9 mouse cellular contexts compared by ENCODE assay signal in genomic region chr19:5093481-5094242, GRCm38 (mm10). TPM values are rescaled to one million over a fixed set of nuclear protein-coding genes. Genes with fewer than 3 reads are reported as not detected.
DNase-seq lines count a peak whose midpoint lies in the region; ATAC-seq lines count a peak whose summit lies in the region.
"Had no signal": no experiment of that assay in that cellular context is flagged by ENCODE, and none has a peak within 500 bp of the region (broad histone marks: within the 10 kb centered on the region; RNA-seq: fewer than 3 reads in every experiment).

No protein-coding gene starts in this region.

- 79% methylated on average over 12 of the region's 12 CpGs for WGBS in neural tube, embryonic 11.5 days
- WGBS in limb, embryonic 13.5 days: 75% methylated on average over 12 of the region's 12 CpGs

- no peaks in the 10 kb centered on the region for H3K27me3 ChIP-seq in neural tube, embryonic 11.5 days (ENCODE audit: control insufficient read depth, insufficient read depth, low read length)
- no peaks in the 10 kb centered on the region for H3K27me3 ChIP-seq in limb, embryonic 13.5 days

- DNase-seq in heart, adult 11 months: peak; percentile 94
- no peak for DNase-seq in heart, adult 8-10 months (ENCODE audit: low spot score)
- no peak for DNase-seq in neural tube, embryonic 11.5 days (ENCODE audit: low spot score)
- DNase-seq in neural tube, embryonic 10.5 days (ENCODE audit: extremely low spot score, low spot score): no peak
- DNase-seq in adrenal gland, postnatal 4 days (ENCODE audit: low spot score in 2 of 2): no peak
- no peak for DNase-seq in adrenal gland, adult 8-10 months
- no peak for DNase-seq in urinary bladder, adult 18-20 months (ENCODE audit: low spot score in 2 of 2)

- no peak overlapping the region; the same call in 1 of the 2 replicates for H3K4me3 ChIP-seq in neural tube, embryonic 11.5 days (ENCODE audit: low read depth, low read length)
- no peak overlapping the region for H3K4me3 ChIP-seq in limb, embryonic 13.5 days
- H3K4me3 ChIP-seq: myocyte had no signal

- ATAC-seq in neural tube, embryonic 11.5 days (ENCODE audit: insufficient read depth, low FRiP score, low TSS enrichment): 0 out of 2 replicates have a peak, but pooled peaks have one; percentile 3
- no peak for ATAC-seq in limb, embryonic 13.5 days (ENCODE audit: low FRiP score, low read depth)

- H3K4me2 ChIP-seq in neural tube, embryonic 11.5 days (ENCODE audit: low read depth): no peak overlapping the region
- H3K4me2 ChIP-seq in limb, embryonic 13.5 days (replicated peaks): peak overlapping the region; percentile 47

- H3K9me3 ChIP-seq in neural tube, embryonic 11.5 days (ENCODE audit: control insufficient read depth, low read length): no peaks in the 10 kb centered on the region
- H3K9me3 ChIP-seq in limb, embryonic 13.5 days: no peaks in the 10 kb centered on the region

- peaks cover 4% of the 10 kb centered on the region for H3K36me3 ChIP-seq in neural tube, embryonic 11.5 days (ENCODE audit: control insufficient read depth, insufficient read depth, low read length)
- H3K36me3 ChIP-seq in limb, embryonic 13.5 days: peaks cover 42% of the 10 kb centered on the region

- no peak overlapping the region for H3K27ac ChIP-seq in neural tube, embryonic 11.5 days (ENCODE audit: low read depth, low read length)
- no peak overlapping the region for H3K27ac ChIP-seq in limb, embryonic 13.5 days

- peaks cover 38% of the 10 kb centered on the region for H3K4me1 ChIP-seq in neural tube, embryonic 11.5 days (ENCODE audit: control insufficient read depth, insufficient read depth, low read length)
- peaks cover 55% of the 10 kb centered on the region for H3K4me1 ChIP-seq in limb, embryonic 13.5 days

- H3K9ac ChIP-seq in neural tube, embryonic 11.5 days (ENCODE audit: low read length): no peak overlapping the region
- peak overlapping the region; percentile 50; the same call in 1 of the 2 replicates for H3K9ac ChIP-seq in limb, embryonic 13.5 days

RNA-seq across cellular contexts. Expression of gene Cnih2, which starts 4.7 kb away (rescaled TPM):
- under 1 TPM in 2 of 4 experiments, not detected in 2; 0.19 to 0.27 TPM for total RNA-seq in heart, adult 8-10 months (2022)
- polyA plus RNA-seq in neural tube, embryonic 11.5 days (2014; fragmentation: Nextera tagmentation; extraction: Ambion mirVana): 110 and 127 TPM in 2 replicates
- 34.5 and 35.2 TPM in 2 replicates for polyA plus RNA-seq in limb, embryonic 13.5 days (2015; fragmentation: Nextera tagmentation; extraction: Ambion mirVana)
- total RNA-seq in adrenal gland, postnatal 4 days (2021): 10 to 100 TPM; 11.4 to 15.2 TPM
- 1 to 10 TPM; 1.5 to 3.2 (median 2.6) TPM for total RNA-seq in adrenal gland, adult 8-10 months (2022)

RNA-seq across cellular contexts. Expression of gene Yif1a, which starts 5.3 kb away (rescaled TPM):
- total RNA-seq in heart, adult 8-10 months (2022): 100 to 1,000 TPM; 104 to 113 (median 111) TPM
- polyA plus RNA-seq in neural tube, embryonic 11.5 days (2014; fragmentation: Nextera tagmentation; extraction: Ambion mirVana): 80.4 and 88.0 TPM in 2 replicates
- polyA plus RNA-seq in limb, embryonic 13.5 days (2015; fragmentation: Nextera tagmentation; extraction: Ambion mirVana): 88.5 and 94.5 TPM in 2 replicates
- 10 to 100 TPM; 68.4 to 72.5 TPM for total RNA-seq in adrenal gland, postnatal 4 days (2021)
- total RNA-seq in adrenal gland, adult 8-10 months (2022): 10 to 100 TPM; 58.5 to 79.0 (median 62.9) TPM

RNA-seq across cellular contexts. Expression of gene Tmem151a, which starts 8.3 kb away (rescaled TPM):
- 1 to 10 TPM; 2.1 to 3.9 (median 3.2) TPM for total RNA-seq in heart, adult 8-10 months (2022)
- polyA plus RNA-seq in neural tube, embryonic 11.5 days (2014; fragmentation: Nextera tagmentation; extraction: Ambion mirVana): 1.8 and 2.0 TPM in 2 replicates
- polyA plus RNA-seq in limb, embryonic 13.5 days (2015; fragmentation: Nextera tagmentation; extraction: Ambion mirVana): 2.7 TPM in 2 replicates
- total RNA-seq in adrenal gland, postnatal 4 days (2021): 1 to 10 TPM; 3.8 to 4.9 TPM
- total RNA-seq in adrenal gland, adult 8-10 months (2022): 1 to 10 TPM; 2.1 to 2.8 (median 2.6) TPM

RNA-seq across cellular contexts. Expression of gene Rab1b, which starts 13.2 kb away (rescaled TPM):
- 100 to 1,000 TPM; 185 to 214 (median 210) TPM for total RNA-seq in heart, adult 8-10 months (2022)
- polyA plus RNA-seq in neural tube, embryonic 11.5 days (2014; fragmentation: Nextera tagmentation; extraction: Ambion mirVana): 250 and 266 TPM in 2 replicates
- 248 and 251 TPM in 2 replicates for polyA plus RNA-seq in limb, embryonic 13.5 days (2015; fragmentation: Nextera tagmentation; extraction: Ambion mirVana)
- 100 to 1,000 TPM; 168 to 173 TPM for total RNA-seq in adrenal gland, postnatal 4 days (2021)
- 100 to 1,000 TPM; 184 to 206 (median 197) TPM for total RNA-seq in adrenal gland, adult 8-10 months (2022)

RNA-seq across cellular contexts. Expression of gene Klc2, which starts 24.7 kb away (rescaled TPM):
- total RNA-seq in heart, adult 8-10 months (2022): 10 to 100 TPM; 52.1 to 60.3 (median 58.6) TPM
- 40.2 and 43.5 TPM in 2 replicates for polyA plus RNA-seq in neural tube, embryonic 11.5 days (2014; fragmentation: Nextera tagmentation; extraction: Ambion mirVana)
- 23.6 and 29.0 TPM in 2 replicates for polyA plus RNA-seq in limb, embryonic 13.5 days (2015; fragmentation: Nextera tagmentation; extraction: Ambion mirVana)
- 10 to 100 TPM; 39.5 to 45.3 TPM for total RNA-seq in adrenal gland, postnatal 4 days (2021)
- 10 to 100 TPM; 54.5 to 66.9 (median 61.4) TPM for total RNA-seq in adrenal gland, adult 8-10 months (2022)
